Mouse (Mus musculus) ES-Bruce4 (cell line): ENCODE measurements around the gene Abl2. TPM values are rescaled to one million over a fixed set of nuclear protein-coding genes. Genes with fewer than 3 reads are reported as not detected.
A peak's percentile ranks its signal among the peaks of the same experiment; 100 is the strongest.

ENCODE experiments used
- H3K27ac ChIP-seq: 2 replicates; pipeline ENCODE4 v1.5.1; 2012; ENCODE audit warnings: low read length, inconsistent platforms; ENCODE audit not compliant: insufficient read depth
- H3K27me3 ChIP-seq: 2 replicates; pipeline ENCODE4 v1.6.1; 2012; ENCODE audit warnings: mild to moderate bottlenecking, low read length, inconsistent platforms; ENCODE audit not compliant: control insufficient read depth, poor library complexity, insufficient read depth, severe bottlenecking
- H3K36me3 ChIP-seq: 2 replicates; pipeline ENCODE4 v1.6.1; 2012; ENCODE audit warnings: inconsistent platforms, mild to moderate bottlenecking, low read length, moderate library complexity; ENCODE audit not compliant: control insufficient read depth, poor library complexity, insufficient read depth, severe bottlenecking
- H3K4me1 ChIP-seq: one replicate; pipeline ENCODE4 v1.8.1; 2011; ENCODE audit warnings: low read length; ENCODE audit not compliant: control insufficient read depth, insufficient read depth
- H3K4me3 ChIP-seq: 2 replicates; pipeline ENCODE4 v1.5.1; 2011; ENCODE audit warnings: low read depth, mild to moderate bottlenecking, low read length
- H3K9ac ChIP-seq: 2 replicates; pipeline ENCODE4 v1.6.1; 2012; ENCODE audit warnings: low read depth, mild to moderate bottlenecking, inconsistent platforms; ENCODE audit not compliant: poor library complexity, severe bottlenecking
- H3K9me3 ChIP-seq: replicated peaks from 2 replicates; pipeline ENCODE4 v1.6.1; 2012; ENCODE audit warnings: mild to moderate bottlenecking, low read length, inconsistent platforms; ENCODE audit not compliant: control insufficient read depth, poor library complexity, insufficient read depth, severe bottlenecking
- CTCF ChIP-seq: IDR thresholded peaks from one replicate; pipeline ENCODE4 v1.8.1; 2011; ENCODE audit warnings: low read depth, low read length
- EP300 ChIP-seq: IDR thresholded peaks from 2 replicates; pipeline ENCODE4 v1.6.1; 2011; ENCODE audit warnings: low read depth, low read length; ENCODE audit not compliant: insufficient read depth
- POLR2A ChIP-seq: IDR thresholded peaks from one replicate; pipeline ENCODE4 v1.8.1; 2011; ENCODE audit warnings: low read length; ENCODE audit not compliant: insufficient read depth
- polyA plus RNA-seq: library from polyadenylated mRNA; stranded (reverse); fragments of >200 nt; gene quantifications from 2 replicates; pipeline ENCODE4 v1.2.4, GENCODE M21; 2011; ENCODE audit warnings: low read depth; ENCODE audit not compliant: missing spikeins, insufficient read depth, insufficient read length

Gene Abl2
- polyA plus RNA-seq, 1 experiment, result 49.7 TPM

GRCm38 (mm10) chr1:156677230-156677629 is 118.6 kb downstream of the Abl2 start:
- Histone ChIP-seq H3K27me3 (no peaks in the 10 kb centered on the region), H3K36me3 (no peaks in the 10 kb centered on the region), H3K27ac (0 out of 2 replicates have a peak overlapping the region, but pooled peaks have one; percentile 38), H3K9me3 (no peaks in the 10 kb centered on the region), H3K9ac (no peak overlapping the region), H3K4me3 (no peak overlapping the region), H3K4me1 (peaks cover 2% of the 10 kb centered on the region)
- no peak for TF ChIP-seq POLR2A
- TF ChIP-seq EP300, result no peak
- no peak for TF ChIP-seq CTCF

GRCm38 (mm10) chr1:156679599-156679998 is 121.0 kb downstream of the Abl2 start:
- peaks cover 2% of the 10 kb centered on the region for H3K4me1 ChIP-seq
- no peaks in the 10 kb centered on the region for H3K27me3 ChIP-seq
- no peak overlapping the region for H3K9ac ChIP-seq
- no peaks in the 10 kb centered on the region for H3K9me3 ChIP-seq
- H3K36me3 ChIP-seq, result no peaks in the 10 kb centered on the region
- H3K4me3 ChIP-seq, result no peak overlapping the region
- TF ChIP-seq EP300, result no peak
- TF ChIP-seq CTCF, result no peak
- TF ChIP-seq POLR2A, result no peak
- H3K27ac ChIP-seq, result no peak overlapping the region

- Histone ChIP-seq H3K4me3 (no peak overlapping the region), H3K27ac (no peak overlapping the region), H3K27me3 (no peaks in the 10 kb centered on the region), H3K36me3 (no peaks in the 10 kb centered on the region), H3K9me3 (no peaks in the 10 kb centered on the region), H3K9ac (no peak overlapping the region), H3K4me1 (no peaks in the 10 kb centered on the region)
- no peak for TF ChIP-seq POLR2A
- no peak for TF ChIP-seq CTCF
- TF ChIP-seq EP300, result no peak
Measured at GRCm38 (mm10) chr1:156686025-156686661, 127.6 kb downstream of the Abl2 start.

Other genes with a start within 250 kb of the Abl2 start
- gene Nphs2, start 248.1 kb upstream of the Abl2 start, polyA plus RNA-seq, result not detected in 2 replicates
- 1,667 and 1,764 TPM in 2 replicates for gene Gm2000, start 192.7 kb upstream of the Abl2 start, polyA plus RNA-seq
- 1.5 and 2.9 TPM in 2 replicates for gene Axdnd1, start 137.6 kb upstream of the Abl2 start, polyA plus RNA-seq
- gene Soat1, start 84.5 kb upstream of the Abl2 start, polyA plus RNA-seq, result 137 and 140 TPM in 2 replicates
- gene Gm10031, start 34.8 kb upstream of the Abl2 start, polyA plus RNA-seq, result 29.0 and 29.7 TPM in 2 replicates
- 26.9 and 27.9 TPM in 2 replicates for gene Tor3a, start 115.6 kb downstream of the Abl2 start, polyA plus RNA-seq
- 22.1 and 23.5 TPM in 2 replicates for gene Fam20b, start 160.3 kb downstream of the Abl2 start, polyA plus RNA-seq